Mouse (Mus musculus): Measurements from ENCODE around the gene Prrg4. TPM values are rescaled to one million over a fixed set of nuclear protein-coding genes. Genes with fewer than 3 reads are reported as not detected.
A peak's percentile ranks its signal among the peaks of the same experiment; 100 is the strongest.

The Prrg4 gene
- total and polyA plus RNA-seq, 3 experiments: 13.9 to 24.4 (median 21.0) TPM

- TF ChIP-seq RAD21 (IDR thresholded peaks at IDR 0.05; ENCODE audit: low read depth, low read length): peak; percentile 36
- peak; percentile 74 for TF ChIP-seq MEF2A (IDR thresholded peaks at IDR 0.05; ENCODE audit: borderline replicate concordance, low read depth, low read length)
- no peak; the same call in 1 of the 2 replicates for TF ChIP-seq ETS1 (conservative IDR thresholded peaks at IDR 0.05; ENCODE audit: low read depth, low read length)
- TF ChIP-seq RCOR1 (conservative IDR thresholded peaks at IDR 0.05; ENCODE audit: low read depth, low read length): no peak
- no peak; the same call in 1 of the 2 replicates for TF ChIP-seq NELFE (IDR thresholded peaks at IDR 0.05; ENCODE audit: low read depth, low read length)
- no peak for TF ChIP-seq POLR2A (IDR thresholded peaks at IDR 0.05; ENCODE audit: low read depth, low read length)
- TF ChIP-seq USF1 (IDR thresholded peaks at IDR 0.05; ENCODE audit: low read depth, low read length): no peak
- TF ChIP-seq SMC3 (IDR thresholded peaks at IDR 0.05; ENCODE audit: low read depth, low read length): peak; percentile 59
- TF ChIP-seq CHD1 (IDR thresholded peaks at IDR 0.05; ENCODE audit: low read depth, low read length): no peak
These were observed 2.0 kb downstream of the Prrg4 start (continued) for GRCm38 (mm10) chr2:104847645-104848044.

GRCm38 (mm10) chr2:104846638-104847414 is 2.9 kb downstream of the Prrg4 start:
- peak overlapping the region; percentile 29; the same call in 1 of the 2 replicates for H3K4me2 ChIP-seq (ENCODE audit: insufficient read depth, low read depth, poor library complexity, severe bottlenecking)
- H3K9ac ChIP-seq (ENCODE audit: insufficient read depth, low read depth): no peak overlapping the region
- H3K27ac ChIP-seq (ENCODE audit: insufficient read depth, low read depth): no peak overlapping the region
- peaks cover 6 to 14% of the 10 kb centered on the region in 2 experiments for H3K4me1 ChIP-seq (ENCODE audit: control insufficient read depth in 1 of 2, insufficient read depth in 2 of 2)
- dilution Hi-C loops (cut with MboI; ENCODE audit: extremely low pct_ligation_motif_present, extremely low pct_unique_long_range_greater_than_20kb, low sequenced_read_pairs): no loop called here
- DNase-seq (ENCODE audit: extremely low read depth): peak; percentile 21
- no peaks in the 10 kb centered on the region for H3K79me2 ChIP-seq (replicated peaks; ENCODE audit: control insufficient read depth, extremely low read depth, insufficient read depth, poor library complexity, severe bottlenecking)
- in situ Hi-C loops (cut with MboI; ENCODE audit: low pct_ligation_motif_present, low pct_unique_long_range_greater_than_20kb, low sequenced_read_pairs): no loop called here
- H3K4me3 ChIP-seq (replicated peaks in 1 of 3; ENCODE audit: low read depth in 2 of 3, low read length in 2 of 3, poor library complexity in 1 of 3): peak overlapping the region in 1 of 3 experiments; percentile 8
- no peaks in the 10 kb centered on the region for H3K9me3 ChIP-seq (replicated peaks; ENCODE audit: low read length)
- H3K36me3 ChIP-seq (replicated peaks in 1 of 2; ENCODE audit: control insufficient read depth in 1 of 2, insufficient read depth in 1 of 2, low read length in 1 of 2): peaks cover 11 to 39% of the 10 kb centered on the region in 2 experiments
- H3K27me3 ChIP-seq (replicated peaks): no peaks in the 10 kb centered on the region
- TF ChIP-seq POLR2A (IDR thresholded peaks at IDR 0.05; ENCODE audit: low read depth, low read length): no peak
- no peak for TF ChIP-seq MAZ (IDR thresholded peaks at IDR 0.05; ENCODE audit: low read depth, low read length)
- TF ChIP-seq KAT2A (IDR thresholded peaks at IDR 0.05; ENCODE audit: insufficient replicate concordance, low read length): no peak
- TF ChIP-seq BHLHE40 (IDR thresholded peaks at IDR 0.05; ENCODE audit: low read depth, low read length): peak; percentile 72
- no peak for TF ChIP-seq ELF1 (IDR thresholded peaks at IDR 0.05; ENCODE audit: low read depth, low read length)
- 0 out of 2 replicates have a peak, but pooled peaks have one; percentile 15 for TF ChIP-seq IRF4 (IDR thresholded peaks at IDR 0.05; ENCODE audit: low read depth, low read length)
- TF ChIP-seq SIN3A (IDR thresholded peaks at IDR 0.05; ENCODE audit: low read length): no peak
- no peak for TF ChIP-seq CHD1 (IDR thresholded peaks at IDR 0.05; ENCODE audit: low read depth, low read length)
- TF ChIP-seq MEF2A (IDR thresholded peaks at IDR 0.05; ENCODE audit: borderline replicate concordance, low read depth, low read length): no peak
- TF ChIP-seq MYC (IDR thresholded peaks at IDR 0.05; ENCODE audit: low read depth, low read length): no peak
- TF ChIP-seq CTCF (conservative IDR thresholded peaks at IDR 0.05 in 1 of 2, IDR thresholded peaks at IDR 0.05 in 1 of 2; ENCODE audit: low read depth in 2 of 2, low read length in 2 of 2): no peak
- TF ChIP-seq ZMIZ1 (IDR thresholded peaks at IDR 0.05; ENCODE audit: low read depth, low read length): no peak
- TF ChIP-seq ETS1 (conservative IDR thresholded peaks at IDR 0.05; ENCODE audit: low read depth, low read length): 0 out of 2 replicates have a peak, but pooled peaks have one; percentile 25
- TF ChIP-seq GABPA (IDR thresholded peaks at IDR 0.05; ENCODE audit: insufficient replicate concordance, low read depth, low read length): no peak
- TF ChIP-seq SMC3 (IDR thresholded peaks at IDR 0.05; ENCODE audit: low read depth, low read length): no peak
- TF ChIP-seq RCOR1 (conservative IDR thresholded peaks at IDR 0.05; ENCODE audit: low read depth, low read length): no peak
- no peak for TF ChIP-seq NRF1 (IDR thresholded peaks at IDR 0.05; ENCODE audit: low read depth, low read length)
- TF ChIP-seq MAFK (IDR thresholded peaks at IDR 0.05; ENCODE audit: insufficient replicate concordance, low read length): no peak
- TF ChIP-seq USF2 (conservative IDR thresholded peaks at IDR 0.05; ENCODE audit: low read depth, low read length): no peak

Measured in CH12.LX (cell line).